17 mouse cellular contexts compared by ENCODE assay signal in genomic region chr3:57555560-57555959, GRCm38 (mm10). TPM values are rescaled to one million over a fixed set of nuclear protein-coding genes. Genes with fewer than 3 reads are reported as not detected.
DNase-seq lines count a peak whose midpoint lies in the region; ATAC-seq and TF ChIP-seq lines count a peak whose summit lies in the region.
"Had no signal": no experiment of that assay in that cellular context is flagged by ENCODE, and none has a peak within 500 bp of the region (broad histone marks: within the 10 kb centered on the region; RNA-seq: fewer than 3 reads in every experiment).

No protein-coding gene starts in this region.

- no peak overlapping the region for H3K4me2 ChIP-seq in midbrain, embryonic 14.5 days (ENCODE audit: low read length)
- H3K4me2 ChIP-seq: forebrain, embryonic 13.5 days; heart, embryonic 11.5 days; liver, embryonic 12.5 days had no signal

- peak; percentile 78 for TF ChIP-seq EP300 in ES-Bruce4 (IDR thresholded peaks at IDR 0.05; ENCODE audit: insufficient read depth, low read depth, low read length)

- peak; percentile 31 to 48 for DNase-seq in lung, adult 18-20 months
- no peak for DNase-seq in lung, postnatal 14 days
- peak; percentile 87 for DNase-seq in kidney, adult 2 months
- peak; percentile 43 to 64 for DNase-seq in kidney, postnatal 4 days
- DNase-seq in midbrain, embryonic 14.5 days, result no peak
- DNase-seq in gastrocnemius, adult 18-20 months (ENCODE audit: low spot score), result no peak
- DNase-seq in thymus, postnatal 36 days, result no peak
- DNase-seq: gastrocnemius, adult 2 months; lung, postnatal 36 days; right cerebral cortex, adult 18-20 months had no signal

- 24% methylated on average over 3 of the region's 3 CpGs for WGBS in kidney, adult 2 months
- WGBS in midbrain, embryonic 14.5 days, result 51% methylated on average over 3 of the region's 3 CpGs

- H3K4me3 ChIP-seq in ES-Bruce4 (ENCODE audit: low read depth, low read length), result no peak overlapping the region
- H3K4me3 ChIP-seq in kidney, adult 2 months (ENCODE audit: insufficient read depth, low read depth, low read length), result no peak overlapping the region
- no peak overlapping the region for H3K4me3 ChIP-seq in midbrain, embryonic 14.5 days (replicated peaks; ENCODE audit: low read depth, low read length)
- H3K4me3 ChIP-seq: forebrain, embryonic 13.5 days; gastrocnemius, adult 2 months; layer of hippocampus, adult 2 months; liver, embryonic 12.5 days had no signal

- TF ChIP-seq POLR2A in ES-Bruce4 (IDR thresholded peaks at IDR 0.05; ENCODE audit: insufficient read depth, low read length), result no peak
- no peak for TF ChIP-seq POLR2A in kidney, adult 2 months (IDR thresholded peaks at IDR 0.05; ENCODE audit: low read depth, low read length)

- no peaks in the 10 kb centered on the region for H3K27me3 ChIP-seq in ES-Bruce4 (ENCODE audit: control insufficient read depth, insufficient read depth, low read length, poor library complexity, severe bottlenecking)
- no peaks in the 10 kb centered on the region for H3K27me3 ChIP-seq in kidney, adult 2 months (replicated peaks; ENCODE audit: control insufficient read depth, insufficient read depth, low read length)
- no peaks in the 10 kb centered on the region for H3K27me3 ChIP-seq in midbrain, embryonic 14.5 days (ENCODE audit: control insufficient read depth, insufficient read depth, low read length)
- H3K27me3 ChIP-seq: forebrain, embryonic 13.5 days; liver, embryonic 12.5 days had no signal

- H3K27ac ChIP-seq in ES-Bruce4 (ENCODE audit: insufficient read depth, low read length), result no peak overlapping the region
- 0 out of 2 replicates have a peak overlapping the region, but pooled peaks have one; percentile 19 for H3K27ac ChIP-seq in kidney, adult 2 months (ENCODE audit: insufficient read depth, low read depth, low read length)
- H3K27ac ChIP-seq in midbrain, embryonic 14.5 days (replicated peaks; ENCODE audit: low read depth, low read length), result no peak overlapping the region
- H3K27ac ChIP-seq: forebrain, embryonic 13.5 days; gastrocnemius, adult 2 months; layer of hippocampus, adult 2 months; liver, embryonic 12.5 days had no signal

- no peak for TF ChIP-seq CTCF in ES-Bruce4 (IDR thresholded peaks at IDR 0.05; ENCODE audit: low read depth, low read length)
- TF ChIP-seq CTCF in kidney, adult 2 months (conservative IDR thresholded peaks at IDR 0.05; ENCODE audit: insufficient read depth, insufficient read length, low read depth, low read length), result no peak

- H3K9me3 ChIP-seq in ES-Bruce4 (replicated peaks; ENCODE audit: control insufficient read depth, insufficient read depth, low read length, poor library complexity, severe bottlenecking), result no peaks in the 10 kb centered on the region
- no peaks in the 10 kb centered on the region for H3K9me3 ChIP-seq in midbrain, embryonic 14.5 days (ENCODE audit: control insufficient read depth, low read length)
- H3K9me3 ChIP-seq: forebrain, embryonic 13.5 days; liver, embryonic 12.5 days had no signal

- no peak overlapping the region for H3K9ac ChIP-seq in ES-Bruce4 (ENCODE audit: low read depth, poor library complexity, severe bottlenecking)
- no peak overlapping the region for H3K9ac ChIP-seq in midbrain, embryonic 14.5 days (replicated peaks; ENCODE audit: low read length)
- H3K9ac ChIP-seq: forebrain, embryonic 13.5 days; liver, embryonic 12.5 days had no signal

- peaks cover 5% of the 10 kb centered on the region for H3K4me1 ChIP-seq in ES-Bruce4 (ENCODE audit: control insufficient read depth, insufficient read depth, low read length)
- peaks cover 3% of the 10 kb centered on the region; the same call in 1 of the 2 replicates for H3K4me1 ChIP-seq in kidney, adult 2 months (ENCODE audit: control insufficient read depth, insufficient read depth, low read length)
- no peaks in the 10 kb centered on the region for H3K4me1 ChIP-seq in midbrain, embryonic 14.5 days (ENCODE audit: control insufficient read depth, insufficient read depth, low read length)
- H3K4me1 ChIP-seq: forebrain, embryonic 13.5 days; liver, embryonic 12.5 days had no signal

- no peaks in the 10 kb centered on the region for H3K36me3 ChIP-seq in ES-Bruce4 (ENCODE audit: control insufficient read depth, insufficient read depth, low read length, poor library complexity, severe bottlenecking)
- no peaks in the 10 kb centered on the region for H3K36me3 ChIP-seq in kidney, adult 2 months (ENCODE audit: control insufficient read depth, insufficient read depth, low read length)
- no peaks in the 10 kb centered on the region for H3K36me3 ChIP-seq in midbrain, embryonic 14.5 days (ENCODE audit: control insufficient read depth, insufficient read depth, low read length)
- H3K36me3 ChIP-seq: liver, embryonic 12.5 days had no signal

- no peak for ATAC-seq in midbrain, embryonic 14.5 days (ENCODE audit: low FRiP score, low TSS enrichment)
- ATAC-seq: forebrain, embryonic 13.5 days; hindbrain, embryonic 16.5 days; liver, embryonic 12.5 days; midbrain, embryonic 16.5 days had no signal

RNA-seq across cellular contexts. Expression of gene Wwtr1, which starts 20.1 kb away (rescaled TPM):
- 43.6 and 43.7 TPM in 2 replicates for polyA plus RNA-seq in ES-Bruce4 (2011; ENCODE audit: insufficient read depth, insufficient read length, low read depth, missing spikeins)
- 29.6 and 31.2 TPM in 2 replicates for polyA plus RNA-seq in kidney, adult 2 months (2012; rRNA removed)
- polyA plus RNA-seq in midbrain, embryonic 14.5 days (2014; fragmentation: Nextera tagmentation; extraction: Ambion mirVana), result 7.2 TPM in 2 replicates
- 10 to 100 TPM; 21.9 to 30.1 TPM for total RNA-seq in gastrocnemius, adult 18-20 months (2021)

Comparison
In these comparisons a context has a peak if more than half of its experiments do, and no peak if none do; other contexts are left out.
1. DNase-seq: peak in lung, adult 18-20 months (2 of 2), kidney, adult 2 months (single experiment) and kidney, postnatal 4 days (2 of 2); none in lung, postnatal 14 days (single experiment), midbrain, embryonic 14.5 days (single experiment), gastrocnemius, adult 18-20 months (single experiment) and thymus, postnatal 36 days (0 of 2).